Mouse (Mus musculus) thymus, adult 2 months (tissue): ENCODE results near the gene Eps8l1. TPM values are rescaled to one million over a fixed set of nuclear protein-coding genes. Genes with fewer than 3 reads are reported as not detected.

Experiments used
- DNase-seq: peaks from one replicate; pipeline ENCODE4 v3.0.0; 2021
- H3K27ac ChIP-seq: fragments of 200-500 bp; 2 replicates; pipeline ENCODE4 v1.5.1; 2012; ENCODE audit warnings: low read length, control low read depth; ENCODE audit not compliant: control insufficient read depth, insufficient read depth
- H3K27me3 ChIP-seq: fragments of 200-500 bp; 2 replicates; pipeline ENCODE4 v1.6.1; 2012; ENCODE audit warnings: mild to moderate bottlenecking, low read length, moderate library complexity, mixed read lengths; ENCODE audit not compliant: control insufficient read depth, insufficient read depth
- H3K36me3 ChIP-seq: fragments of 200-500 bp; 2 replicates; pipeline ENCODE4 v1.6.1; 2012; ENCODE audit warnings: mild to moderate bottlenecking, low read length, moderate library complexity; ENCODE audit not compliant: control insufficient read depth, insufficient read depth
- H3K4me1 ChIP-seq: fragments of 200-500 bp; replicated peaks from 2 replicates; pipeline ENCODE4 v1.6.1; 2012; ENCODE audit warnings: low read length; ENCODE audit not compliant: control insufficient read depth, insufficient read depth
- H3K4me3 ChIP-seq: fragments of 200-500 bp; 2 replicates; pipeline ENCODE4 v1.5.1; 2012; ENCODE audit warnings: mild to moderate bottlenecking, low read length, control low read depth, moderate library complexity; ENCODE audit not compliant: control insufficient read depth, insufficient read depth
- CTCF ChIP-seq: fragments of 200-500 bp; IDR thresholded peaks from 2 replicates; pipeline ENCODE4 v1.5.1; 2012; ENCODE audit warnings: mild to moderate bottlenecking, control low read depth, low read length, moderate library complexity, borderline replicate concordance; ENCODE audit not compliant: control insufficient read depth, poor library complexity, insufficient read depth; ENCODE audit errors: extremely low read depth
- POLR2A ChIP-seq: fragments of 200-500 bp; IDR thresholded peaks from 2 replicates; pipeline ENCODE4 v1.6.1; 2012; ENCODE audit warnings: mild to moderate bottlenecking, low read length, control low read depth, moderate library complexity; ENCODE audit not compliant: control insufficient read depth, poor library complexity, insufficient read depth; ENCODE audit errors: extremely low read depth
- WGBS: fragments of 180-500 bp; shearing (Covaris S2); methylation state at CpG from one replicate; pipeline ENCODE4 v1.1.7; 2018; 5-methylcytosine and 5-hydroxymethylcytosine counted together
- polyA plus RNA-seq: library from polyadenylated mRNA; depleted of rRNA; stranded (reverse); fragments of >200 nt; gene quantifications from 2 replicates; pipeline ENCODE4 v1.2.3, GENCODE M21; 2012

Eps8l1 gene
- polyA plus RNA-seq, 1 experiment = 4.2 TPM

GRCm38 (mm10) chr7:4508739-4509116 lies 48.3 kb downstream of the Eps8l1 start:
- no peak for DNase-seq
- TF ChIP-seq POLR2A = no peak
- TF ChIP-seq CTCF = no peak
- 79% methylated on average over 8 of the region's 8 CpGs for WGBS
- Histone ChIP-seq H3K4me3 (no peak overlapping the region), H3K36me3 (no peaks in the 10 kb centered on the region), H3K27me3 (no peaks in the 10 kb centered on the region), H3K4me1 (peaks cover 14% of the 10 kb centered on the region), H3K27ac (peak overlapping the region; percentile 15; the same call in 1 of the 2 replicates)

GRCm38 (mm10) chr7:4509863-4510608 lies 49.6 kb downstream of the Eps8l1 start:
- Histone ChIP-seq H3K4me1 (peaks cover 14% of the 10 kb centered on the region), H3K36me3 (no peaks in the 10 kb centered on the region), H3K27ac (peak overlapping the region; percentile 47; the same call in 1 of the 2 replicates), H3K27me3 (no peaks in the 10 kb centered on the region), H3K4me3 (no peak overlapping the region)
- TF ChIP-seq POLR2A (no peak), CTCF (peak; percentile 91)
- DNase-seq = peak; percentile 84
- 31% methylated on average over 24 of the region's 24 CpGs for WGBS

- no peak overlapping the region for H3K4me3 ChIP-seq
- H3K4me1 ChIP-seq = peaks cover 14% of the 10 kb centered on the region
- H3K36me3 ChIP-seq = no peaks in the 10 kb centered on the region
- no peak overlapping the region for H3K27ac ChIP-seq
- no peak for DNase-seq
- H3K27me3 ChIP-seq = no peaks in the 10 kb centered on the region
- TF ChIP-seq POLR2A (no peak), CTCF (no peak)
- WGBS = 92% methylated on average over 8 of the region's 8 CpGs
Observed at GRCm38 (mm10) chr7:4511489-4512224, 51.2 kb downstream of the Eps8l1 start.

GRCm38 (mm10) chr7:4513236-4513635 lies 52.8 kb downstream of the Eps8l1 start:
- WGBS = 41% methylated on average over 13 of the region's 13 CpGs
- Histone ChIP-seq H3K4me1 (peaks cover 17% of the 10 kb centered on the region), H3K27ac (no peak overlapping the region), H3K4me3 (no peak overlapping the region), H3K27me3 (no peaks in the 10 kb centered on the region), H3K36me3 (no peaks in the 10 kb centered on the region)
- peak; percentile 47 for DNase-seq
- no peak for TF ChIP-seq POLR2A
- peak; percentile 83 for TF ChIP-seq CTCF

GRCm38 (mm10) chr7:4513829-4514712 lies 53.6 kb downstream of the Eps8l1 start:
- no peaks in the 10 kb centered on the region for H3K36me3 ChIP-seq

GRCm38 (mm10) chr7:4515853-4516252 lies 55.4 kb downstream of the Eps8l1 start:
- no peak for DNase-seq
- Histone ChIP-seq H3K27me3 (no peaks in the 10 kb centered on the region), H3K36me3 (no peaks in the 10 kb centered on the region), H3K4me1 (peaks cover 12% of the 10 kb centered on the region), H3K27ac (no peak overlapping the region), H3K4me3 (no peak overlapping the region)
- TF ChIP-seq POLR2A (no peak), CTCF (no peak)
- WGBS = 92% methylated on average over 6 of the region's 6 CpGs

More at GRCm38 (mm10) chr7:4513829-4514712, 53.6 kb downstream of the Eps8l1 start:
- H3K27me3 ChIP-seq = no peaks in the 10 kb centered on the region
- 92% methylated on average over 6 of the region's 6 CpGs for WGBS
- no peak for TF ChIP-seq CTCF
- TF ChIP-seq POLR2A = no peak
- DNase-seq = no peak
- no peak overlapping the region for H3K27ac ChIP-seq
- H3K4me3 ChIP-seq = no peak overlapping the region
- H3K4me1 ChIP-seq = peaks cover 14% of the 10 kb centered on the region
